Mouse (Mus musculus) left cerebral cortex, postnatal 4 days (tissue): Measurements from ENCODE around the gene Clic3. TPM values are rescaled to one million over a fixed set of nuclear protein-coding genes. Genes with fewer than 3 reads are reported as not detected.
"Not testable (repeated sequence)": the region's sequence is repeated elsewhere in the genome, so short reads cannot be mapped to it uniquely, and the experiment has no call there.

ENCODE experiments used
- DNase-seq: peaks from one replicate; pipeline ENCODE4 v3.0.0-alpha.2; 2022
- intact Hi-C: fragments of 180-260 bp; cut with DNase I; formaldehyde crosslinking; loops from one replicate; pipeline ENCODE4 v1.15.1; 2025
- total RNA-seq, 2 experiments: library from RNA; stranded (reverse); gene quantifications; 2 replicates each; pipeline ENCODE4 v1.2.3; 2021

Clic3 gene
- total RNA-seq = under 1 TPM in 1 of 2 experiments, not detected in 1; 0.52 TPM

- intact Hi-C loops = no loop called here
- no peak for DNase-seq
Measured at GRCm38 (mm10) chr2:25456205-25456953, at the start of gene Clic3. Gene Clic3 (plus strand): TSS chr2:25456838.

- no peak for DNase-seq
- intact Hi-C loops = no loop called here
Measured at GRCm38 (mm10) chr2:25408908-25409307, 47.7 kb upstream of the Clic3 start.

- DNase-seq, intact Hi-C loops: not testable (repeated sequence)
Measured at GRCm38 (mm10) chr2:25413436-25413835, 43.2 kb upstream of the Clic3 start.

- intact Hi-C loops = no loop called here
Measured at GRCm38 (mm10) chr2:25417426-25417825, 39.2 kb upstream of the Clic3 start.

GRCm38 (mm10) chr2:25421896-25422295, 34.7 kb upstream of the Clic3 start:
- DNase-seq = peak; percentile 73
- intact Hi-C loops = no loop called here

More at GRCm38 (mm10) chr2:25417426-25417825, 39.2 kb upstream of the Clic3 start:
- DNase-seq = peak; percentile 70

DNA sequence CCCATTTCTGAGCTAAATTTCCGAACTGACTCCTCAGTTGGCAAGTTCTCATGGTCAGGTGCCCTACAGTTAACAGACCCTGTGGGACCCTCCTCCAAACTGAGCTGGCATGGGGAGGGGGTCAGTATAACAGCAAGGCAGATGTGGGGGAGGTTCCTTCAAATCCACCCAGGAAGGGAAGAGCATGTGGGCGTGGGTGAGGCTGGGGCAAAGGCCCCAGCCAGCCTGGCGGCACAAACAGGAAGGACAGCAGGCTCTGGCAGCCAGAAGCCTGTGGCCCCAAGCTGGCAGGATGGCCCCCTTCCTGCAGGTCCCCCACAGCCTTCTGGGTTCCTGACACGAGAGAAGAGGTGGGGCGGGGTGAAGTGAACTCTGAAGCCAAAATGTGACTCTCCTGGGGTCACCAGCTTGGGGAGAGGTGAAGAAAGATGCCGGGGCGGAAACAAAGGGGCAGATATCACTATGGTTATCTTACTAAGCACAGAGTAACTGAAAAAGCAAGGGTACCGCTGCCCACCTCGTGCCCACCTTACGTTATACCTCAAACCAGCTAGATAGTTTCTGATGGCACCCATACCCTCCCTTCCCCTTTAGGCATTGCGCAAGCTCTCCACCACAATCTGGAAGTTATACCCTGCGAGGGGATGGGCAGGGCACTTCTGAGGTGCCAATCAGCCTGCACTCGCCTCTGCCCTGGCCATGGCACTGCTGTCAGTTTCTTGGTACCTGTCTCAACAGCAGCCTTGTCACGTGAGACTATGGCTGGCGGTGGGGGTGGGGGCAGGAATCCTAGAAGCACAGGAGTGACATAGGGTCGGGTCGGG, 33.8 kb upstream of the Clic3 start, which contains the start of gene Fut7:
Fut7 (plus strand) TSS at position 681 of the 824 bp plus-strand sequence.
- intact Hi-C loops = no loop called here
- no peak for DNase-seq

DNA sequence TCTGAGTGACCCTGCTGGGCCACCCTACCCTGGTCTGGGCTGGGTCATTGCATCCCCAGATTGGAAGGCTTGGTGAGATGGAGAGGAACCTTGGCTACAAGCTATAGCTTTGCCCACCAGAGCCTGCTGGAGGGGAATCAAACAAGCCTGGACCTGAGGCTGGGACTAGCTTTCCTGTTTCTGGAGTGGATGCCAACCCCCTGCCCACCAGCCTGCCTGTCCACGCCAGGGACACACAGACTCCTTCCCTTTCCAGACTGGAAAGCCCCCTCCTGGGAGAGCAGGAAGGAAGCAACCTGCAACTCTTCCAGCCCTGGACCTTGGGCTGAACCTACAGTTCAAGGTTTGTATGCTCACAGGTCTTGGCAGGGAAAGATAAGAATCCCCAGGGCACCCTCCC, 33.0 kb upstream of the Clic3 start:
- no peak for DNase-seq
- intact Hi-C loops = no loop called here

- intact Hi-C loops = no loop called here
- DNase-seq = peak; percentile 48
Measured at GRCm38 (mm10) chr2:25425481-25425880, 31.2 kb upstream of the Clic3 start.

DNA sequence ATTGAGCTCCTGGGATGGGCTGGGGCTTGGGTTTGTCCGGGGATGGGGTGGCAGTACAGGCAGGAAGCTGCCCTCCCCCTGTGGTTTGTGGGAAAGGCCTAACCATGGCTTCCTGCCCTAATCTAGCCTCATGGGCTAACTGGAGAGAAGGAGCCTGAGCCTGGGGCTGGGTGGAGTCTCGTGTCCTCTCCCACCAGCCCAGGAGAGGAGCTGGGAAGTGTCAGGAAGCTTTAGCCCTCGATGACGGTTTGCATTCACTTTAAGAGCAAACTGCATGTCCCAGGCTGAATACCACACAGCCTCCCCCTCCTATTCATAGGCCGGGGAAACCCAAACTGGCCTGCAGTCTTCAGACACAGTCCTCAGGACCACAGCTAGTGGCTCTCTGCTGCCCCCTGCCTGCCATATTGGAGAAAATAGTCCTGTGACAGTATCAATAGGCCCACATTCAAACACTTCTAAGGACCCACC, 29.9 kb upstream of the Clic3 start:
- DNase-seq = peak; percentile 82
- intact Hi-C loops = no loop called here

DNA sequence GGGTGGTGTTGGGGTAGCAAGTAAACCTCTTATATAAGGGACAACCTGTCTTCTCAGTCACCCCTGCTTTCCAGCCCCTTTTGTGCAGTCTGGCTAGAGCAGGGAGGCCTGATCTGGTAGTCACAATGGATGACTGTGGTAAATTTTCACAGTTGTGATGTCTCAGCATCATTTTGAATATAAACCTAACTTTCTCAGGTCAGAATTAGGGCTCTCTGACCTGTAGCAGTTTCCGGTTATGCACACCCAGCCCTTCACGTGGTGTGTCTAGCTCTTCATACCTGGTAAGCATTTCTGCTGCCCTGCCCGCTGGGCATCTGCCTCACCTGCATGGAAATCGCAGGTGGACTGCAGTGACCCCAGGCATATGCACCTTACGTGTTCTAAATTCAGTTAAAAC, 29.4 kb upstream of the Clic3 start:
- DNase-seq = no peak
- intact Hi-C loops = no loop called here

- intact Hi-C loops = no loop called here
- peak; percentile 97 for DNase-seq
Measured at GRCm38 (mm10) chr2:25428442-25429236, 28.0 kb upstream of the Clic3 start, which contains the start of gene Abca2. Gene Abca2 (plus strand): TSS chr2:25428703.

GRCm38 (mm10) chr2:25429435-25430180, 27.0 kb upstream of the Clic3 start:
- intact Hi-C loops = no loop called here
- peak; percentile 45 for DNase-seq

DNA sequence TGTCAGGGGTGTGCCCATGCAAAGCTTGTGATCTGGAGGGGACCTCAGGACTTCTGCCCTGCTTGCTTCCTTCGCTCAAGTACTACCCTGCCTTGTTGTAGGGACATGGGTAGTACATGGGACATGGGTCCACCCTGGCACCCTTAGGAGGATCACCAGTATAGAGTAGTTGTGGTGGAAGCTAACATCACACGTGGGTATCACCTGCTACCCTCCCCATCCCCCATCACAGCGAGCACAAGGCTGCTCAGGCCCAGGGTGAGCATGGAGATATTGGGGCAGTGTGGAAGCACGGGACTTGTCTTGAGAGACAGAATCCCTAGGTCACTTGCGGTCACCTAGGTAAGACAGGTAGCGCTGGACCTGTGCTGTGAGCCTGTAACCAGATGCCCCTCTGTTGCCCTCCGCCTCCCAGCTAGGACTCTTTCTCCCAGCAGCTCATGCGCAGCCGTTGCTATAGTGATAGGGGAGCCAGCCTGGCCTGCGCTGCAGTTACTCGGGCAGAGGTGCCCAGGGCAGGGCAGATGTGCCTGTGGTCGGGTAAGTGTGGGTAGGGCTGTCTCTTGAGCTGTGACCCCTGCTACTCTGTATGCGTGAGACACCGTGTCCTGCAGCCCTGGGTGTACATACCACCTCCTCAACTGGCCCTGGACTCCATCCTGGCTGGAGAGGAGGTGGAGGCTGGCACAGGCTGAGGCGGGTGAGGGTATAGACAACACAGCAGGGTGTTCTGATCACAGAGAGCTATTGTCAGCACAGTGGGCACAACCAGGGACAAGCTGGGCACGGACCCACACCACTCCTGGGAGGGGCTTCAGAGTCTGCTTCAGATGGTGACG, 26.0 kb upstream of the Clic3 start:
- DNase-seq = no peak
- intact Hi-C loops = no loop called here

- intact Hi-C loops = no loop called here
- DNase-seq = no peak
Measured at GRCm38 (mm10) chr2:25431308-25431855, 25.3 kb upstream of the Clic3 start.

DNA sequence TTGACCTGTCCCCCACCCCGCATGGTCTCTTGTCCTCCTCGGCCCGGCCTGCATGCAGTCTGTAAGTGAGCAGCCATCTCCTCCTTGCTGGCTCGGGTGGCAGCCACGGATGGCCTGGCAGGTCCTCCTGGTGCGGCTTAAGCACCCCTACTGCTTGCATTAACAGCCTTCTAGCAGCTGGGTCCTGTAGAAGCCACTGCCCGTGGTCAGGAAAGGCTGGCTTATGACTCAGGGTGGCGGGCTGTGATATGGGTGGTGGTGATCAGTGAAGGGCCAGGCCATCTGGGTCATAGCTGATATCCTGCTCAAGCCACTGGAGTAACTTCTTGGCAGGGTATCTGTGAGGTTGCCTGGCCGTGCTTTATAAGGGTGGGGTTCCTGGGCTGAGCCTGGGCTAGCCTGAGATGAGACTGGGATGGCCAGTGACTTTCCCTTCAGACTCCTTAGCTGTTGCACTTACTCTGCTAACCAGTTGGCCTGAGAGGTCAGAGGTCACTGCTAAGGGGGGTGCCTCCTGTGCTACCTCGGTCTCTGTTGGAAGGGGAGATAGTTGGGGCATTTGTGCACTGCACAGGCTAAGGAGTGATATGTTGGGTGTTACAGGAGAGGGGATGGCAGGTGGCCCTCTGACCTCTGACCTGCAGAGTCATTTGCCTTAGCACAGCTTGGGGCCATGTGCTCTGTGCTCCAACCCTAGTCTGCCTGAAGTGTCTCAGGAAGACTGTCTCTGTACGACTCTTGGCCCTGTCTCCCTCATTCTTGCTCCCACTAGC, 24.1 kb upstream of the Clic3 start:
- intact Hi-C loops = no loop called here
- DNase-seq = no peak

- DNase-seq = no peak
- intact Hi-C loops = no loop called here
Measured at GRCm38 (mm10) chr2:25433101-25433500, 23.5 kb upstream of the Clic3 start.

GRCm38 (mm10) chr2:25434292-25434691, 22.3 kb upstream of the Clic3 start:
- no peak for DNase-seq
- intact Hi-C loops = no loop called here

DNA sequence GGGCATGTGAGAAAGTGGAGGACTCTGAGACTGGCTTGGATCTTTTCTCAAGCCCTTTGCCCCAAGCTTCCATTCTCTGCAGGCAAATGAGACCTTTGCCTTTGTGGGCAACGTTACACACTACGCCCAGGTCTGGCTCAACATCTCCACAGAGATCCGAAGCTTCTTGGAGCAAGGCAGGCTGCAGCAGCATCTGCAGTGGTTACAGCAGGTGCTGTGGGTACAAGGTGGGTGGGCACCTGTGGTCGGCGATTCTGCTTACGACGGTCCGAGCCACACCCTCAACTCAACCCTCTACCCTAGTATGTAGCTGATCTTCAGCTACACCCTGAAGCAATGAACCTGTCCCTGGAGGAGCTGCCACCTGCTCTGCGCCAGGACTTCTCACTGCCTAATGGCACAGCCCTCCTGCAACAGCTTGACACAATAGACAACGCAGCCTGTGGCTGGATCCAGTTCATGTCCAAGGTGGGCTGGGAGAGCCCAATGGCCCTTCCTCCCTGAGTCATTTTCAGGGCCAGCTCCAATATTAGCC, 20.3 kb upstream of the Clic3 start:
- intact Hi-C loops = no loop called here
- no peak for DNase-seq
